Mouse (Mus musculus) heart, postnatal 4 days (tissue): ENCODE results near the gene Rara. TPM values are rescaled to one million over a fixed set of nuclear protein-coding genes. Genes with fewer than 3 reads are reported as not detected.

Experiments used
- DNase-seq: peaks from one replicate; pipeline ENCODE4 v3.0.0; 2021
- total RNA-seq, 2 experiments: library from RNA; stranded (reverse); gene quantifications; 2 replicates each; pipeline ENCODE4 v1.2.3; 2021

Gene Rara
- total RNA-seq, 2 experiments from 2014 or later, result 34.6 to 38.1 TPM

GRCm38 (mm10) chr11:98937914-98938694 is 10.5 kb downstream of the Rara start:
- peak; percentile 73 for DNase-seq

DNA sequence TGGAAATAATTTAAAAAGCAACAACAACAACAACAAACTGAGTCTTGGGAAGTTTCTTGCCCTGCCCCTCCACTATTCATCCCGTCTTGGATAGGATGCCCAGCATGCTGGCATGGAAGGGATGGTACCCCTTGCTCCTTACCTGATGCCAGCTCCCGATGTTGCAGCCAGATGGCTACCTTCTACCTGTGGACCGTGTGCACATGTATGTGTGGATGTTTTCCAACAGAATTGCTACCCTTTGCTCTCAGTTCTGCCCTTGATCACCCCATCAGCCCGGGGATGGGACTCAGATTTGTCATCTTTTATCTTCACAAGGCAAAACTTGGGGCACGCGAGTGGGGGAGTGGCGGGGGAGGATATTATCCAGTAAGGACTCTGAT is 11.1 kb downstream of the Rara start:
- no peak for DNase-seq

- no peak for DNase-seq
Observed at GRCm38 (mm10) chr11:98939084-98939952, 11.7 kb downstream of the Rara start.

GRCm38 (mm10) chr11:98939953-98940641 is 12.5 kb downstream of the Rara start:
- no peak for DNase-seq

DNA sequence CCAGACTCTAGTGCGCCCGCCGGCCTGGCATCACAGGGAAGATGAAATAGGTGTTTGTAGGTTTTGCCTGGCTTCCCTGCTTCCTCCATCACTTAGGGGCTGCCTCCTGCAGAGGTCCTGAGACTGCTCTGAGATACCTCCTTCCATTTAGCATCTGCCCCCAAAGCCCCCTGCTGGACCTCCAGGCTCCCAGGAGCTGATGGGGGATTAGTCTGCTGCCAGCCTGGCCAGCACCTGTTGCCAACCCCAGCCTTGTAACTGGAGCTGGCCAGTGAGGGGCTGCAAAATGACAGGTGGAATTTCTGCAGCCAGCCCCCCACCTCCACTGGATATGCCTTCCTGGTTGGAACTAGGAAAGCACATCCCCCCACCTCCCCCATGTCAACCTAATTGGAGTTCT is 13.2 kb downstream of the Rara start:
- DNase-seq, result no peak

DNA sequence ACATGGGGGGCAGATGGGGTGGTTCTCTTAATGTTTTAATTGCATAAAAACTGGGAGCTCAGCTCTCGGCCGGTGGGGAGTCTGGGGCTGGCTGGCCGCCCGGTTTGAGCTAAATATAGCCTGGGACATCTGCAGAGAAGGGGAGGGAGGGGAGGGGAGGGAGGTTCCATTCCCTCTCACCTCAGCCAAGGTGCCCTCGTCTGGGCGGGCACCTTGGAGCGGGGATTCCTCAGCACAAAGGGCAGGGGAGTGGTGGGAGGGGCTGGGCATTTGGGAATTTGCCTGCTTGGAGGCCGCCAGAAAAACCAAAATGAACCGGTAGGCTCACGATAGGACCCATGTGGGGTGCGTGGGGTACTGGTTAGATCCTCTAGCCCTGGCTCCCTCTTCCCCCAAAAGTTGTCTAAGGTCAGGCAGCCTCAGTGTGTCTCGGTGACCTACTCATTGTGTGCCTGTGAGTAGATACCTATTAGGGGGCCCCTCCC is 13.8 kb downstream of the Rara start:
- DNase-seq, result peak; percentile 87

DNA sequence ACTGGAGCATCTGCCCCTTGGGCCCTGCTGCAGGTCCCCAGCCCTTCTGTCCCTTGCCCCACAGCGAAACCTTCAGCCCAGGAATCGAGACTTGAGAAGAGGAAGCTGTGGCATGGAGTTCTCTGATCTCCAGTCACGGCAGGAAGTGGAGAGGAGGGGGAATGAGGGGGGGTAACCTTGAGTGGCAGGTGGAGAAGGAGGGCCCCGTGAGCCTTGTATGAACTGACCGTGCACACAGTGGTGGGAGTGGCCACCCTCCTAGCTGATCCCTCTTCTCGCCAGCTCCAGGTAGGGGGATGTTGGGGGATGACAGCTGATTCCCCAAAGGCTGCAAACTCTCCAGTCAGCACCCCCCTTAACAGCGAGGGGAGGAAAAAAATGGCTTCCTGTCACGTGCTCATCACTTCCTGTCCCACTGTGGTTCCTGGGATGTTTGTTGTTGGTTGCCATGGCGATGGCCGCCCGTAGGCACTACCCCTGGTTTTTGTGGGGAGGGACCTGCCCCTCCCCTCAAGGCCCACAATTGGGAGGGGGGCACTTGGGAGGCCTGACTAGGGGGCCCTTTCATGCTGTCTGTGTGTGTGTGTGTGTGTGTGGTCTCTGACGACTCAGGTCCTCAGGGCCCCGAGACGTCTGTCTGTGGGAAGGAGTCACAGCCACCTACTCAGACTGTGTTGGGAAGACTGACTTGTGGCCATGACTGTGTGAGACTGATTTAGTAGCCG is 14.4 kb downstream of the Rara start:
- peak; percentile 90 for DNase-seq

GRCm38 (mm10) chr11:98942555-98942922 is 14.9 kb downstream of the Rara start:
- no peak for DNase-seq

DNA sequence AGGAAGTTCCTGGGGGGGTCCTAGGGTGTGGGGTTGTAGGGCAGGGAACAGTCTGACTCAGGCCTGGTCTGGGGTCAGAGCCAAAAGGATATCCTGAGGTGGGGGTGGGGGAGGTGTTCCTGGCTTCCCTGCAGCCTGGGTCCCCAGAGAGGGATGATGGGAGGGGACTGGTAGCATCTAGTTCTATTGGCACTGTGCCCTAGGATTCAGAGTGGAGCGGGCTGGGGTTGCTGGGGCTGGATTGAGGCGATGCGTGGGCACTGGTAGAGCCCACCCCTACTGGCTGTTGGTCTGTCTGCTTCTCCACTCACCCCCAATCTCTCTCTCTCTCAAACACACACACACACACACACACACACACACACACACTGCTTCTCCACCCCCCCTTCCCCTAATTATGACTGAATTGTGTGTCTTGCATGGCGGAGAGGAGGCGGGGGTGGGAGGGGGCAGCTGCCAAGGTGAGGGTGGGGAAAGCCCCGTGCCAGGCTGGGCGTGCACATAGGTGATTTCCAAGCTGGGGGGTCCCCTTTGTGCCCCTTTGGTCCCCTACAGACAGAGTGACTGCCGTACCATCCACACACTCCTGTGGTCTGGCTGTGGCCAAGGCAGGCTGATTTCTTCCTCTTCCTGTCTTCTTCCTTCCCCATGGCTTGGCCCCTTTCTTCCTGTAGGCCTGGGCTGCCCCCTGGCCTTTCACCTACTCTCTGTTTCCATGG is 15.5 kb downstream of the Rara start:
- DNase-seq, result peak; percentile 81

- peak; percentile 70 for DNase-seq
Observed at GRCm38 (mm10) chr11:98943741-98944461, 16.3 kb downstream of the Rara start.

- peak; percentile 15 for DNase-seq
Observed at GRCm38 (mm10) chr11:98944897-98945604, 17.4 kb downstream of the Rara start.

DNA sequence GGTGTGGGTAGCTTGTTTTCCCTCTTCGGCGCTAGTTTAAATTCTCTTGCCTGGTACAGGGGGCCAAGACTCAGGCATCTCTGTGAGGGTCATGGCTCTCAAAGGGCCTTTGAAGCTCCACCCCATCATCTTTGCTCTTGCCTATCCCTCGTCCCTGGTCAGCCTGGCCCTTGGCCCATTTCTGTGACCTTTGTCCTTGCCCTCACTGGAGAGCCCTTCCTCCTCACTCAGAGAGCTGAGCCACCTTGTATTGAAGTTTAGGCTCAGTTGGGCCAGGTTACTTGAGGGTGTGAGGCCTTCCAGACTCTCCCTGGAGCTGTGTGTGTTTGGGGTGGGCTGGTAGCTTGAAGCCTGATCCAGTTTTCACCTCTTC is 18.0 kb downstream of the Rara start:
- peak; percentile 44 for DNase-seq

GRCm38 (mm10) chr11:98947969-98948569 is 20.5 kb downstream of the Rara start:
- no peak for DNase-seq

DNA sequence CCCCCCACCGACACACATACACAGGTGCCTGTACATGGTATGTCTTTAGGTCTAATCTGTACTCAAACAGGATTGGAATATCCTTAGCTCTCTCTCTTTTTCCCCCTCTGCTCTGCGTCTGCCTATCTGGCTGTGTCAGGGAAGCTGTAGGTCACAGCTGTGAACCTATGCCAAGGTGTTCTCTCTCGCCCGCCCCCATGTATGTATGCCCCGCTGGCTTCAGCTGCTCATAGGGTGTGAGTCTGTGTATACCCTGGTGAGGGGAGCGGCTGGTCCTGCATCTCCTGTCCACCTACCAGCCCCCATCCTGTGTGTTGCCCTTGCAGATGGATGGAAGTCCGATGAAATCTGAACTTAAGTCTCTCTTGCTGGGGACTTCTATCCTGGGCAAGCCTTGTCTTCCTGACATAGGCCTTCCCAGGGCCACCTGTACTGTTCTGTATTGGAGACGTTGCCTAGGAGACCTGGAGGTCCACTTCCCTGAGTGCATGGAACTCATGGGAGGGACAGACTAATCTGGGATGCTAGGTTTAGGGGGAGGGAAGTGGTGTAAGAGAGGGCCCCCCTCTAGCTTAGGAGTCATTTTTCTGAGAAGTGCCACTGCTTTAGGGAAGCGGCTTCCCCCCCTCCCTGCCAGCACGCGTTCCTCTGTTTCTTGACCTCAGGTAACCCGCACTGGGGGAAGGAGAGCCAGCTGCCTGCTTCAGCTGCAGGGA is 21.8 kb downstream of the Rara start:
- DNase-seq, result peak; percentile 10

- peak; percentile 66 for DNase-seq
Observed at GRCm38 (mm10) chr11:98949958-98950460, 22.4 kb downstream of the Rara start.

GRCm38 (mm10) chr11:98950484-98950883 is 22.9 kb downstream of the Rara start:
- DNase-seq, result no peak

GRCm38 (mm10) chr11:98951026-98951906 is 23.6 kb downstream of the Rara start:
- DNase-seq, result peak; percentile 95

GRCm38 (mm10) chr11:98952111-98952510 is 24.5 kb downstream of the Rara start:
- DNase-seq, result no peak
